24 mouse cellular contexts compared by ENCODE assay signal in the genomic region with DNA sequence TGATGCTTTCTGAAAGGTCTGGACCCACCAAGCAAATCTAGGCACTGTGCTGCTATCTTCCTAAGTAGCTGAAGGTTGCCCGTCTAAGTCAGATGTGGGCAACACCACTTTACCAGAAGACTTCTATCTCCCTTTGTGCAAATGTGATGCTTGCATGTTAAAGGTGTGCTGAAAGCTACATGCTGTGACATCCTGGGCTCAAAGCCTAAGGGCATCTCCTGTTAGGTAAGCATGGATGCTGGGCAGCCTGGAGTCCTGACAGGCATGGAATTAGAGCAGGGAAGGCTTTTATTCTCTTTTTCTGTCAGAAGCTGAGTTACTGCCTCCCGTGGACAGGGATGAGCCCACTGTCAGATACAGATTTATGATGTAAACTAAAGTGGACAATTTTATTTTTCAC.
DNase-seq lines count a peak whose midpoint lies in the region; ATAC-seq and TF ChIP-seq lines count a peak whose summit lies in the region.
"Had no signal": no experiment of that assay in that cellular context is flagged by ENCODE, and none has a peak within 500 bp of the region (broad histone marks: within the 10 kb centered on the region; RNA-seq: fewer than 3 reads in every experiment).

No protein-coding gene starts in this region.

- DNase-seq in cerebellum, postnatal 4 days (ENCODE audit: low spot score in 2 of 2) = no peak
- DNase-seq in cerebellum, adult 2 months = peak; percentile 63 to 74
- peak; percentile 26 to 47 for DNase-seq in cerebellum, postnatal 14 days
- no peak for DNase-seq in liver, postnatal 0 days
- no peak for DNase-seq in thymus, postnatal 0 days (ENCODE audit: low spot score)
- DNase-seq: adrenal gland, adult 8-10 months; adrenal gland, postnatal 36 days; B cell, adult 2 months; embryo, embryonic 11 days; gastrocnemius, postnatal 10 days; heart, adult 18-20 months; heart, postnatal 14 days; kidney, adult 18-20 months had no signal

- WGBS in cerebellum, adult 2 months = 18% methylated on average over 2 of the region's 2 CpGs
- WGBS in liver, postnatal 0 days (ENCODE audit: insufficient replicate concordance) = 71% methylated on average over 2 of the region's 2 CpGs
- WGBS in forebrain, embryonic 12.5 days = 85% methylated on average over 2 of the region's 2 CpGs

- H3K27me3 ChIP-seq in cerebellum, adult 2 months (ENCODE audit: control insufficient read depth, insufficient read depth, low read length) = no peaks in the 10 kb centered on the region
- no peaks in the 10 kb centered on the region for H3K27me3 ChIP-seq in liver, postnatal 0 days (ENCODE audit: insufficient read depth, low read length)
- no peaks in the 10 kb centered on the region for H3K27me3 ChIP-seq in forebrain, embryonic 12.5 days
- H3K27me3 ChIP-seq: embryonic facial prominence, embryonic 15.5 days; forebrain, embryonic 15.5 days; hindbrain, embryonic 13.5 days; intestine, embryonic 15.5 days had no signal

- H3K4me3 ChIP-seq in cerebellum, adult 2 months (replicated peaks; ENCODE audit: insufficient read depth, low read depth, low read length) = no peak overlapping the region
- H3K4me3 ChIP-seq in liver, postnatal 0 days (ENCODE audit: low read depth, low read length) = no peak overlapping the region
- H3K4me3 ChIP-seq in forebrain, embryonic 12.5 days (replicated peaks) = no peak overlapping the region
- H3K4me3 ChIP-seq: embryonic facial prominence, embryonic 15.5 days; erythroblast, embryonic 14.5 days; forebrain, embryonic 10.5 days; forebrain, embryonic 15.5 days; heart, embryonic 10.5 days; hindbrain, embryonic 13.5 days; intestine, embryonic 15.5 days had no signal

- H3K9ac ChIP-seq in liver, postnatal 0 days (replicated peaks) = no peak overlapping the region
- H3K9ac ChIP-seq in forebrain, embryonic 12.5 days = no peak overlapping the region
- H3K9ac ChIP-seq: embryonic facial prominence, embryonic 15.5 days; forebrain, embryonic 15.5 days; hindbrain, embryonic 13.5 days; intestine, embryonic 15.5 days had no signal

- ATAC-seq in cerebellum, adult (ENCODE audit: insufficient number of reproducible peaks, low FRiP score, low TSS enrichment) = peak; percentile 41; the same call in 1 of the 2 replicates
- no peak for ATAC-seq in liver, postnatal 0 days
- ATAC-seq in forebrain, embryonic 12.5 days (ENCODE audit: low FRiP score) = no peak
- ATAC-seq: CD4-positive, CD25-positive, alpha-beta regulatory T cell, adult 4 months; forebrain, embryonic 15.5 days; intestine, embryonic 15.5 days had no signal

- H3K4me1 ChIP-seq in cerebellum, adult 2 months (ENCODE audit: control insufficient read depth, insufficient read depth, low read length) = peaks cover 9% of the 10 kb centered on the region
- H3K4me1 ChIP-seq in liver, postnatal 0 days (ENCODE audit: insufficient read depth) = no peaks in the 10 kb centered on the region
- no peaks in the 10 kb centered on the region for H3K4me1 ChIP-seq in forebrain, embryonic 12.5 days
- H3K4me1 ChIP-seq: embryonic facial prominence, embryonic 15.5 days; forebrain, embryonic 10.5 days; forebrain, embryonic 15.5 days; heart, embryonic 10.5 days; hindbrain, embryonic 13.5 days; intestine, embryonic 15.5 days had no signal

- H3K9me3 ChIP-seq in liver, postnatal 0 days (ENCODE audit: low read length) = no peaks in the 10 kb centered on the region
- no peaks in the 10 kb centered on the region for H3K9me3 ChIP-seq in forebrain, embryonic 12.5 days
- H3K9me3 ChIP-seq: embryonic facial prominence, embryonic 15.5 days; forebrain, embryonic 10.5 days; forebrain, embryonic 15.5 days; heart, embryonic 10.5 days; hindbrain, embryonic 13.5 days; intestine, embryonic 15.5 days had no signal

- no peak for TF ChIP-seq CTCF in cerebellum, adult 2 months (IDR thresholded peaks at IDR 0.05; ENCODE audit: borderline replicate concordance, insufficient read depth, low read depth, low read length)
- no peak for TF ChIP-seq CTCF in liver, postnatal 0 days (IDR thresholded peaks at IDR 0.05; ENCODE audit: low read depth)

- peak overlapping the region; percentile 74; the same call in 1 of the 2 replicates for H3K27ac ChIP-seq in cerebellum, adult 2 months (ENCODE audit: insufficient read depth, low read length)
- no peak overlapping the region for H3K27ac ChIP-seq in liver, postnatal 0 days (ENCODE audit: low read depth)
- H3K27ac ChIP-seq in forebrain, embryonic 12.5 days = no peak overlapping the region
- H3K27ac ChIP-seq: embryonic facial prominence, embryonic 15.5 days; forebrain, embryonic 10.5 days; forebrain, embryonic 15.5 days; heart, embryonic 10.5 days; hindbrain, embryonic 13.5 days; intestine, embryonic 15.5 days had no signal

- TF ChIP-seq POLR2A in cerebellum, adult 2 months (IDR thresholded peaks at IDR 0.05; ENCODE audit: borderline replicate concordance, insufficient read depth, low read length) = no peak

- H3K4me2 ChIP-seq in liver, postnatal 0 days (ENCODE audit: low read depth, low read length) = no peak overlapping the region
- no peak overlapping the region for H3K4me2 ChIP-seq in forebrain, embryonic 12.5 days
- H3K4me2 ChIP-seq: embryonic facial prominence, embryonic 15.5 days; forebrain, embryonic 15.5 days; hindbrain, embryonic 13.5 days; intestine, embryonic 15.5 days had no signal

- TF ChIP-seq EP300 in liver, postnatal 0 days (IDR thresholded peaks at IDR 0.05; ENCODE audit: low read depth) = no peak

- no peaks in the 10 kb centered on the region for H3K36me3 ChIP-seq in liver, postnatal 0 days (replicated peaks; ENCODE audit: insufficient read depth, low read length)
- no peaks in the 10 kb centered on the region for H3K36me3 ChIP-seq in forebrain, embryonic 12.5 days (replicated peaks)
- H3K36me3 ChIP-seq: embryonic facial prominence, embryonic 15.5 days; forebrain, embryonic 10.5 days; forebrain, embryonic 15.5 days; G1E; heart, embryonic 10.5 days; hindbrain, embryonic 13.5 days; intestine, embryonic 15.5 days had no signal

Comparison
In these comparisons a context has a peak if more than half of its experiments do, and no peak if none do; other contexts are left out.
1. DNase-seq: peak in cerebellum, adult 2 months (2 of 2) and cerebellum, postnatal 14 days (2 of 2); none in cerebellum, postnatal 4 days (0 of 2), liver, postnatal 0 days (single experiment) and thymus, postnatal 0 days (single experiment).